Mouse (Mus musculus): ENCODE measurements at regions not wholly inside any gene's neighbourhood (a gene's known extent, or its start where the extent isn't known, plus 50 kb on each side); places are given as distances from the start of the nearest gene placed in this dataset.

DNA sequence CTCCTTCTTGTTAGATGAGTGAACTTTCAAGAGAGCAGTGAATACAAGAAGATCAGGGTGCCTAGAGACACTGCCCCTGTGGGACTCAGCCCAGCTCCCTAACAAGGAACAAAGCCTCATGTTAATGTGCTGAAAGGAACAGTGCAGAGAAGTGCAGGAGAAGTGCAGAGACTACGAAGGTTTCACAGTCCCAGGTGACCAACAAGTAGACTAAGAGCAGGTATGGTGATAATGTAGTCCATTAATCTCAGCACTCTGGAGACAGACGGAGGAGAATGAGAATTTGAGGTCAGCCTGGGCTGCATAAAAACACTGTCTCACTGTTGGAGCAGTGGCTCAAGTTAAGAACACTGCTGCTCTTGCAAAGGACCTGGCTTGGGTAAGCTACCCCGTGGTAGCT is 144.1 kb downstream of the Zfp36l1 start:
- no peak for DNase-seq (ENCODE audit: low read depth, low spot score)
- Histone ChIP-seq H3K27me3 (ENCODE audit: control insufficient read depth in 1 of 2, insufficient read depth in 2 of 2, low read length in 2 of 2) (0 out of 4 replicates have a peak, but pooled peaks cover 0 to 2% of the 10 kb centered on the region in 2 experiments), H3K9ac (ENCODE audit: control insufficient read depth, low read depth, low read length, poor library complexity, severe bottlenecking) (no peak overlapping the region), H3K9me3 (replicated peaks; ENCODE audit: insufficient read depth, low read length) (no peaks in the 10 kb centered on the region), H3K4me1 (ENCODE audit: control insufficient read depth in 1 of 2, insufficient read depth in 2 of 2, low read length in 2 of 2) (peaks cover 0 to 5% of the 10 kb centered on the region in 2 experiments; a peak in 1 of 4 replicates), H3K79me2 (ENCODE audit: control insufficient read depth, insufficient read depth, low read length, poor library complexity) (no peaks in the 10 kb centered on the region), H3K4me3 (ENCODE audit: control insufficient read depth in 1 of 2, insufficient read depth in 1 of 2, low read depth in 2 of 2, low read length in 2 of 2) (no peak overlapping the region), H3K27ac (ENCODE audit: control insufficient read depth, low read depth, low read length) (no peak overlapping the region), H3K36me3 (ENCODE audit: control insufficient read depth in 1 of 2, insufficient read depth in 2 of 2, low read length in 2 of 2) (no peaks in the 10 kb centered on the region)
- TF ChIP-seq MAFK (IDR thresholded peaks at IDR 0.05; ENCODE audit: borderline replicate concordance, low read depth, low read length) = no peak
- TF ChIP-seq MYC (IDR thresholded peaks at IDR 0.05; ENCODE audit: low read depth, low read length) = no peak
- no peak for TF ChIP-seq ZC3H11A (IDR thresholded peaks at IDR 0.05; ENCODE audit: low read depth, low read length)
- no peak for TF ChIP-seq SIN3A (IDR thresholded peaks at IDR 0.05; ENCODE audit: low read length)
- no peak for TF ChIP-seq KAT2A (conservative IDR thresholded peaks at IDR 0.05; ENCODE audit: low read depth, low read length)
- no peak for TF ChIP-seq E2F4 (IDR thresholded peaks at IDR 0.05; ENCODE audit: borderline replicate concordance, low read depth, low read length)
- no peak for TF ChIP-seq MEF2A (IDR thresholded peaks at IDR 0.05; ENCODE audit: extremely low read depth, insufficient replicate concordance, low read depth, low read length, poor library complexity, severe bottlenecking)
- no peak for TF ChIP-seq ZMIZ1 (IDR thresholded peaks at IDR 0.05; ENCODE audit: low read depth, low read length)
- no peak for TF ChIP-seq POLR2A (IDR thresholded peaks at IDR 0.05; ENCODE audit: control insufficient read depth in 1 of 2, insufficient read depth in 1 of 2, low read depth in 1 of 2, low read length in 2 of 2, poor library complexity in 1 of 2)
- no peak for TF ChIP-seq MAZ (IDR thresholded peaks at IDR 0.05; ENCODE audit: low read depth, low read length)
- no peak for TF ChIP-seq RCOR1 (IDR thresholded peaks at IDR 0.05; ENCODE audit: low read depth, low read length)
- TF ChIP-seq ETS1 (IDR thresholded peaks at IDR 0.05; ENCODE audit: low read depth, low read length) = no peak

DNA sequence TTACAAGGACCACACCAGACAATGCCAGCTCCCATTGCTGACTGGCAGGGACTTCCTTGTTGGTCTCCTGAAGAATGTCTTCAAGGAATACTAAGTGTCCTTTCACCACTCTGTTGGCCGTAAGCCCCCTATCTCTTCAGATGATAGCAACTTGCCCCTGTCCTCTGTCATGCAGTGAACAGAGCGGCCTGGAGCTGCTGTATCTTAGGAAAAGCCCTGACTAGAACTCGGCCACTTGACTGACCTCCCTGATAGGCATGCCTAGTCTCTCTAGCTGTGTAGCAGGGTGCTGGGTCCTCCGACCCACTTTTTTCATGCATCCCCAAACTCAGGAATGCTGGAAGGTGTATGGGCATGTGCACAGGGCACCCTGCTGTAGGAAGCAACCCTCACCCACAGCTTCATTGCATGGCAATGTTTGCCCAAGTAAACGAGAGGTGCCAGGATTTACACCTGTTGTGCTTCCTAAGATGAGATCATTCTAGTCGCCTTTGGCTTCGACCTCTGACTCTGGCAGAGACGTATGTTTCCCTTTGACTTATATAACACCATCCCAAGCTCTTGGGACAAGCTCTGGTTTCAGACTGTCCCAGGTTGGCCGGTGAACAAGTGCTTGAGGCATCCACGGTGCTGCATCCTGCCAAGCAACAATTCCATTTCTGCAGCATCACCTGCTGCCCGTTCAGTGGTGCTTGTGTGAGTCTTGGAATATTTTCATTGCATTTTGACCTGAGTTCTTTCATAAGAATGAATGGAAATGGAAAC is 145.1 kb downstream of the Zfp36l1 start:
- DNase-seq (ENCODE audit: low read depth, low spot score) = no peak
- Histone ChIP-seq H3K27ac (ENCODE audit: control insufficient read depth, low read depth, low read length) (no peak overlapping the region), H3K27me3 (ENCODE audit: control insufficient read depth in 1 of 2, insufficient read depth in 2 of 2, low read length in 2 of 2) (0 out of 4 replicates have a peak, but pooled peaks cover 0 to 2% of the 10 kb centered on the region in 2 experiments), H3K79me2 (ENCODE audit: control insufficient read depth, insufficient read depth, low read length, poor library complexity) (no peaks in the 10 kb centered on the region), H3K4me1 (ENCODE audit: control insufficient read depth in 1 of 2, insufficient read depth in 2 of 2, low read length in 2 of 2) (peaks cover 0 to 5% of the 10 kb centered on the region in 2 experiments; a peak in 1 of 4 replicates), H3K36me3 (ENCODE audit: control insufficient read depth in 1 of 2, insufficient read depth in 2 of 2, low read length in 2 of 2) (no peaks in the 10 kb centered on the region), H3K9ac (ENCODE audit: control insufficient read depth, low read depth, low read length, poor library complexity, severe bottlenecking) (no peak overlapping the region), H3K9me3 (replicated peaks; ENCODE audit: insufficient read depth, low read length) (no peaks in the 10 kb centered on the region), H3K4me3 (ENCODE audit: control insufficient read depth in 1 of 2, insufficient read depth in 1 of 2, low read depth in 2 of 2, low read length in 2 of 2) (no peak overlapping the region)
- TF ChIP-seq TBP (IDR thresholded peaks at IDR 0.05; ENCODE audit: low read depth, low read length) = no peak
- no peak for TF ChIP-seq ZC3H11A (IDR thresholded peaks at IDR 0.05; ENCODE audit: low read depth, low read length)
- no peak for TF ChIP-seq CTCF (IDR thresholded peaks at IDR 0.05 in 2 of 3, conservative IDR thresholded peaks at IDR 0.05 in 1 of 3; ENCODE audit: control insufficient read depth in 1 of 3, insufficient read depth in 1 of 3, low read depth in 2 of 3, low read length in 3 of 3, poor library complexity in 1 of 3, severe bottlenecking in 1 of 3)
- TF ChIP-seq ZNF384 (IDR thresholded peaks at IDR 0.05; ENCODE audit: low read depth, low read length) = no peak
- TF ChIP-seq POLR2A (IDR thresholded peaks at IDR 0.05; ENCODE audit: control insufficient read depth in 1 of 2, insufficient read depth in 1 of 2, low read depth in 1 of 2, low read length in 2 of 2, poor library complexity in 1 of 2) = no peak
- no peak for TF ChIP-seq JUND (IDR thresholded peaks at IDR 0.05; ENCODE audit: low read depth, low read length)
- TF ChIP-seq SMC3 (IDR thresholded peaks at IDR 0.05; ENCODE audit: low read depth, low read length) = no peak
- TF ChIP-seq MAX (IDR thresholded peaks at IDR 0.05; ENCODE audit: low read length) = no peak
- TF ChIP-seq ZMIZ1 (IDR thresholded peaks at IDR 0.05; ENCODE audit: low read depth, low read length) = no peak
- no peak for TF ChIP-seq E2F4 (IDR thresholded peaks at IDR 0.05; ENCODE audit: borderline replicate concordance, low read depth, low read length)
- TF ChIP-seq USF1 (IDR thresholded peaks at IDR 0.05; ENCODE audit: low read depth, low read length) = no peak
